8 mouse cellular contexts compared by ENCODE assay signal in genomic region chr6:29694375-29695289, GRCm38 (mm10). TPM values are rescaled to one million over a fixed set of nuclear protein-coding genes. Genes with fewer than 3 reads are reported as not detected.
DNase-seq lines count a peak whose midpoint lies in the region; ATAC-seq and TF ChIP-seq lines count a peak whose summit lies in the region.

No protein-coding gene starts in this region.

- TF ChIP-seq POLR2A in thymus, adult 2 months (IDR thresholded peaks at IDR 0.05; ENCODE audit: control insufficient read depth, extremely low read depth, insufficient read depth, low read length, poor library complexity): no peak

- H3K4me1 ChIP-seq in erythroblast, embryonic 14.5 days (ENCODE audit: control insufficient read depth): peaks cover 53% of the 10 kb centered on the region
- H3K4me1 ChIP-seq in thymus, adult 2 months (replicated peaks; ENCODE audit: control insufficient read depth, insufficient read depth, low read length): peaks cover 8% of the 10 kb centered on the region
- H3K4me1 ChIP-seq in limb, embryonic 11.5 days (ENCODE audit: control insufficient read depth, insufficient read depth, low read length): 0 out of 2 replicates have a peak, but pooled peaks cover 4% of the 10 kb centered on the region

- H3K27ac ChIP-seq in thymus, adult 2 months (ENCODE audit: control insufficient read depth, insufficient read depth, low read length): no peak overlapping the region
- H3K27ac ChIP-seq in limb, embryonic 11.5 days (replicated peaks; ENCODE audit: low read depth, low read length): no peak overlapping the region

- peak overlapping the region; percentile 73 for H3K9ac ChIP-seq in limb, embryonic 11.5 days (ENCODE audit: low read length)

- peaks cover 39% of the 10 kb centered on the region for H3K27me3 ChIP-seq in erythroblast, embryonic 14.5 days (ENCODE audit: control insufficient read depth)
- peaks cover 3% of the 10 kb centered on the region; the same call in 1 of the 2 replicates for H3K27me3 ChIP-seq in thymus, adult 2 months (ENCODE audit: control insufficient read depth, insufficient read depth, low read length)
- H3K27me3 ChIP-seq in limb, embryonic 11.5 days (ENCODE audit: control insufficient read depth, insufficient read depth, low read length): peaks cover 4% of the 10 kb centered on the region
- H3K27me3 ChIP-seq in splenic B cell, adult 2 months (ENCODE audit: control insufficient read depth, insufficient read depth, low read length, poor library complexity, severe bottlenecking): no peaks in the 10 kb centered on the region

- WGBS in thymus, adult 2 months: 13% methylated on average over 35 of the region's 35 CpGs
- WGBS in limb, embryonic 11.5 days: 4% methylated on average over 34 of the region's 35 CpGs

- H3K36me3 ChIP-seq in erythroblast, embryonic 14.5 days (ENCODE audit: control insufficient read depth): peaks cover 52% of the 10 kb centered on the region
- no peaks in the 10 kb centered on the region for H3K36me3 ChIP-seq in thymus, adult 2 months (ENCODE audit: control insufficient read depth, insufficient read depth, low read length)
- H3K36me3 ChIP-seq in limb, embryonic 11.5 days (ENCODE audit: control insufficient read depth, insufficient read depth, low read length): no peaks in the 10 kb centered on the region
- no peaks in the 10 kb centered on the region for H3K36me3 ChIP-seq in splenic B cell, adult 2 months (ENCODE audit: control insufficient read depth, insufficient read depth, low read length, poor library complexity, severe bottlenecking)

- no peaks in the 10 kb centered on the region for H3K9me3 ChIP-seq in erythroblast, embryonic 14.5 days (ENCODE audit: control insufficient read depth, low read length)
- H3K9me3 ChIP-seq in limb, embryonic 11.5 days (ENCODE audit: control insufficient read depth, low read length): no peaks in the 10 kb centered on the region

- TF ChIP-seq CTCF in thymus, adult 2 months (IDR thresholded peaks at IDR 0.05; ENCODE audit: borderline replicate concordance, control insufficient read depth, extremely low read depth, insufficient read depth, low read length, poor library complexity): no peak

- no peak for DNase-seq in thymus, adult 2 months
- no peak for DNase-seq in thymus, postnatal 36 days
- peak; percentile 58 for DNase-seq in limb, embryonic 11.5 days (ENCODE audit: low spot score)
- DNase-seq in splenic B cell, adult 2 months (ENCODE audit: low read depth, low spot score): peak; percentile 6
- DNase-seq in left cerebral cortex, postnatal 25 days (ENCODE audit: low spot score in 2 of 2): no peak
- DNase-seq in ovary, postnatal 14 days (ENCODE audit: low spot score): no peak

- H3K4me3 ChIP-seq in erythroblast, embryonic 14.5 days (replicated peaks): peak overlapping the region; percentile 79
- H3K4me3 ChIP-seq in thymus, adult 2 months (ENCODE audit: control insufficient read depth, insufficient read depth, low read length): peak overlapping the region; percentile 46
- peak overlapping the region; percentile 63 for H3K4me3 ChIP-seq in limb, embryonic 11.5 days (ENCODE audit: low read depth, low read length)

- intact Hi-C loops in left cerebral cortex, postnatal 25 days (cut with DNase I): no loop called here

- ATAC-seq in erythroblast, adult 5-6 weeks (replicated peaks; ENCODE audit: low FRiP score, poor library complexity, severe bottlenecking): no peak
- peak; percentile 32; the same call in 1 of the 2 replicates for ATAC-seq in limb, embryonic 11.5 days (ENCODE audit: insufficient number of reproducible peaks, low FRiP score, low TSS enrichment, low read depth)

- peak overlapping the region; percentile 97 for H3K4me2 ChIP-seq in limb, embryonic 11.5 days (ENCODE audit: low read depth, severe bottlenecking)

RNA-seq across cellular contexts. Expression of gene Tspan33, which starts 0.6 kb away (rescaled TPM):
- polyA plus RNA-seq in erythroblast, embryonic 14.5 days (2012): 91.5 and 99.6 TPM in 2 replicates
- 246 and 272 TPM in 2 replicates for total RNA-seq in erythroblast, adult 5-6 weeks (2015; ENCODE audit: low replicate concordance)
- total RNA-seq in erythroblast, adult 5-6 weeks (2017; ENCODE audit: low replicate concordance): 487 and 489 TPM in 2 replicates
- 4.6 and 6.1 TPM in 2 replicates for polyA plus RNA-seq in thymus, adult 2 months (2012; rRNA removed)
- polyA plus RNA-seq in limb, embryonic 11.5 days (2014; fragmentation: Nextera tagmentation; extraction: Ambion mirVana): 3.1 and 4.7 TPM in 2 replicates
- 10 to 100 TPM; 30.4 to 32.0 TPM for total RNA-seq in left cerebral cortex, postnatal 25 days (2021)

RNA-seq across cellular contexts. Expression of gene Smo, which starts 40.7 kb away (rescaled TPM):
- polyA plus RNA-seq in erythroblast, embryonic 14.5 days (2012): 0.30 and 0.42 TPM in 2 replicates
- 3.3 and 4.0 TPM in 2 replicates for total RNA-seq in erythroblast, adult 5-6 weeks (2015; ENCODE audit: low replicate concordance)
- 0.60 and 2.6 TPM in 2 replicates for total RNA-seq in erythroblast, adult 5-6 weeks (2017; ENCODE audit: low replicate concordance)
- 48.9 and 51.4 TPM in 2 replicates for polyA plus RNA-seq in thymus, adult 2 months (2012; rRNA removed)
- polyA plus RNA-seq in limb, embryonic 11.5 days (2014; fragmentation: Nextera tagmentation; extraction: Ambion mirVana): 67.5 and 78.9 TPM in 2 replicates
- 1 to 10 TPM; 9.5 to 9.8 TPM for total RNA-seq in left cerebral cortex, postnatal 25 days (2021)

Comparison
In these comparisons a context has a peak if more than half of its experiments do, and no peak if none do; other contexts are left out.
1. DNase-seq: peak in limb, embryonic 11.5 days (single experiment) and splenic B cell, adult 2 months (single experiment); none in thymus, adult 2 months (single experiment), thymus, postnatal 36 days (0 of 2), left cerebral cortex, postnatal 25 days (0 of 2) and ovary, postnatal 14 days (single experiment).
2. RNA of gene Tspan33, which starts 0.6 kb away (polyA plus RNA-seq): 91.5 to 99.6 TPM in erythroblast, embryonic 14.5 days; 4.6 to 6.1 TPM in thymus, adult 2 months and 3.1 to 4.7 TPM in limb, embryonic 11.5 days; every median in the first group is over 10 times any median in the second.
3. RNA of gene Smo, which starts 40.7 kb away (polyA plus RNA-seq): 67.5 to 78.9 TPM in limb, embryonic 11.5 days and 48.9 to 51.4 TPM in thymus, adult 2 months; 0.30 to 0.42 TPM in erythroblast, embryonic 14.5 days; every median in the first group is over 10 times any median in the second.
4. Peak in every context shown above with its lines, with median percentiles within 50 percentile points of each other: H3K4me3 ChIP-seq.